Mouse (Mus musculus) embryonic facial prominence, embryonic 13.5 days (tissue): ENCODE measurements at regions not wholly inside any gene's neighbourhood (a gene's known extent, or its start where the extent isn't known, plus 50 kb on each side); places are given as distances from the start of the nearest gene placed in this dataset.

Experiments
- ATAC-seq: fragments of 200-750 bp; cut with Nextera tagmentation; 2 replicates; pipeline ENCODE4 v1.8.0; 2017; ENCODE audit warnings: low read depth; ENCODE audit not compliant: insufficient number of reproducible peaks, insufficient read depth, low FRiP score, low TSS enrichment
- H3K27ac ChIP-seq: fragments of 300-500 bp; sonication (generic); 2 replicates; pipeline ENCODE4 v1.5.1; 2015; ENCODE audit warnings: moderate library complexity, mild to moderate bottlenecking, inconsistent platforms
- H3K27me3 ChIP-seq: fragments of 300-500 bp; sonication (generic); 2 replicates; pipeline ENCODE4 v1.6.1; 2015; ENCODE audit warnings: mild to moderate bottlenecking, inconsistent platforms
- H3K36me3 ChIP-seq: fragments of 300-500 bp; sonication (generic); 2 replicates; pipeline ENCODE4 v1.6.1; 2015; ENCODE audit warnings: mild to moderate bottlenecking, inconsistent platforms
- H3K4me1 ChIP-seq: fragments of 300-500 bp; sonication (generic); 2 replicates; pipeline ENCODE4 v1.6.1; 2015; ENCODE audit warnings: inconsistent platforms
- H3K4me2 ChIP-seq: fragments of 300-500 bp; sonication (generic); 2 replicates; pipeline ENCODE4 v1.6.1; 2015; ENCODE audit warnings: moderate library complexity, mild to moderate bottlenecking, inconsistent platforms
- H3K4me3 ChIP-seq: fragments of 300-500 bp; sonication (generic); 2 replicates; pipeline ENCODE4 v1.5.1; 2015; ENCODE audit warnings: mild to moderate bottlenecking, inconsistent platforms
- H3K9ac ChIP-seq: fragments of 300-500 bp; sonication (generic); 2 replicates; pipeline ENCODE4 v1.6.1; 2015; ENCODE audit warnings: mild to moderate bottlenecking, inconsistent platforms
- H3K9me3 ChIP-seq: fragments of 300-500 bp; sonication (generic); 2 replicates; pipeline ENCODE4 v1.6.1; 2016; ENCODE audit warnings: inconsistent platforms
- WGBS: fragments of 180-500 bp; shearing (Covaris S2); methylation state at CpG from one replicate; pipeline ENCODE4 v1.1.7; 2015; ENCODE audit warnings: mixed read lengths; 5-methylcytosine and 5-hydroxymethylcytosine counted together

GRCm38 (mm10) chr13:44121241-44121671, 336.7 kb downstream of the Cd83 start:
- Histone ChIP-seq H3K4me3 (no peak overlapping the region), H3K27ac (0 out of 2 replicates have a peak overlapping the region, but pooled peaks have one; percentile 5), H3K4me1 (peaks cover 10% of the 10 kb centered on the region), H3K9me3 (no peaks in the 10 kb centered on the region), H3K27me3 (no peaks in the 10 kb centered on the region), H3K36me3 (no peaks in the 10 kb centered on the region), H3K4me2 (peak overlapping the region; percentile 19; the same call in 1 of the 2 replicates), H3K9ac (no peak overlapping the region)
- ATAC-seq, result no peak
- 10% methylated on average over 7 of the region's 8 CpGs for WGBS

DNA sequence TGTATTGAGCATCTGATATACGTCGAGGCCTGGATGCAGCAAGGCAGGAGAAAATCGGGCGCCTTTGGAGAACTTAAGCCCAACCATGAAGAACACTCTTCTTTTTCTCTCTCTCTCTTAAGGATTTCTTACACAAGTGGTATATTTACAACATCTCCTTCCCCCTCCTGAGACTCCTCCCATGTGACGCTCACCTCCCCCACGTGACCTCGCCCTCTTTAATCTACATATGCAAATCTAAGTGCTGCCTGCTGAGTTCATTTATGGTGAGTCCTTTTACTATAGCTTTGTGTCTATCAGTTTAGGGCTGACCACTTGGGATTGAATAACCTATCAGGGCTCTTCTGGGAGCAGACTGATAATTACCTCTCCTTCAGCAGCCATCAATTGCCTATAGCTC, 337.4 kb downstream of the Cd83 start:
- Histone ChIP-seq H3K9me3 (no peaks in the 10 kb centered on the region), H3K4me3 (no peak overlapping the region), H3K9ac (no peak overlapping the region), H3K36me3 (no peaks in the 10 kb centered on the region), H3K4me2 (no peak overlapping the region), H3K4me1 (peaks cover 12% of the 10 kb centered on the region), H3K27ac (no peak overlapping the region), H3K27me3 (no peaks in the 10 kb centered on the region)
- no peak for ATAC-seq
- 54% methylated on average over 7 of the region's 7 CpGs for WGBS

GRCm38 (mm10) chr13:44126198-44126597, 341.6 kb downstream of the Cd83 start:
- no peak overlapping the region for H3K9ac ChIP-seq
- no peak overlapping the region for H3K4me3 ChIP-seq
- peaks cover 7% of the 10 kb centered on the region for H3K4me1 ChIP-seq
- WGBS, result 33% methylated on average over 10 of the region's 10 CpGs
- no peaks in the 10 kb centered on the region for H3K9me3 ChIP-seq
- ATAC-seq, result no peak
- H3K27ac ChIP-seq, result no peak overlapping the region
- H3K36me3 ChIP-seq, result no peaks in the 10 kb centered on the region
- no peak overlapping the region for H3K4me2 ChIP-seq
- H3K27me3 ChIP-seq, result no peaks in the 10 kb centered on the region

DNA sequence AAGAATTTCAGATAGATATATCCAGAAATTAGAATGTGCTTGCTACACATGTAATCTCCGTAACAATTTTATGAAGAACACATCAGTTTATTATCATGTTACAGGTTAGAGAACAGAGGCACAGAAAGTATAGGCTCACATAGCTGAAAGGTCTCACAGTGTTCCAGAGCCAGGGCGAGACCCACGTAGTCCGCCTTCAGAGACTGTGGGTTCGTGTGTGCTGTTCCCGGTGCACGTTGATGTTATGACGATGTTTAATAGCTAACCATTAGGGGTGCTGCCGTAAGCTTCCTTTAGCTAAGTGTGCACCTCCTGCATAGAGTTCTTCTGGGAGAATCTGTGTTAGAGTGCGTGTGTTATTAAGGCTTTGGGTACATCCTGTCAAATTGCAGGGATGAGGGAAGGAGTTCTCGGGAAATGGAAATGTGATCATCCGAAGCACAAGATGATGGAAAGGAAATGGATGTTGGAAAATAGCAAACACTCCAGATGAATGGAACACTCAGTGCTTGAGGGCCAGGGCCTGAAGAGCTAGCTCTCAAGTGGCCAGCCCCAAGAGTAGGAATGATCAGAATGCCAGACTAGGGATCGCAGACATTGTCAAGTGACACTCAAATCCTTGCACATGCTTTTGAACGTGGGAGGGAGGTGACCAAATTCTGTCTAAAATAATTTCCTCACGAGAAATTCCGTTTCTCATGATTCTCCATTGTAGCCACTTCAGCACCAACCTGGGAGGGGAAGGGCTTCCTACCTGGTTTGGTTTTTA, 344.1 kb downstream of the Cd83 start:
- Histone ChIP-seq H3K4me1 (peaks cover 9% of the 10 kb centered on the region), H3K27ac (no peak overlapping the region), H3K27me3 (no peaks in the 10 kb centered on the region), H3K4me3 (no peak overlapping the region), H3K9ac (no peak overlapping the region), H3K4me2 (no peak overlapping the region), H3K36me3 (no peaks in the 10 kb centered on the region), H3K9me3 (no peaks in the 10 kb centered on the region)
- WGBS, result 84% methylated on average over 16 of the region's 16 CpGs
- no peak for ATAC-seq

DNA sequence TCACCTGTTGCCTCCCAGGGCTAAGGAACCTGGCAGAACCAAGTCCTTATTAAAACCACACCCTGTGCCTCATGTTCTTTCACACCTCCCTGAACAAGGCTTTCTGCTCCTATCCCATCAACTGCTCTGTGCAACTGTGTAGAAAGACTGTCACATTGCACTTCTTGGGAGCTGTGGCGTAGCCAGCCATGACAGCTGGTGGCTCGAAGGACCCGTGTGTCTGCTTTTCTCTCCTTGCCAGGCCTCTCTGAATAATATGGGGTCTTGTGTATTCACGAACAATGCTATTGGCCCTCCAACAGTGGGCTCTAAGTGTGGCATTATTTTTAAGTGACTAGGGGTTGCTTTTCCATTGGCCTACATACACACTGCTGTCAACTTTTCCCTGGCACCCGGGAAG, 347.3 kb downstream of the Cd83 start:
- Histone ChIP-seq H3K27me3 (no peaks in the 10 kb centered on the region), H3K4me1 (peaks cover 4% of the 10 kb centered on the region), H3K9me3 (no peaks in the 10 kb centered on the region), H3K4me3 (no peak overlapping the region), H3K4me2 (no peak overlapping the region), H3K9ac (no peak overlapping the region), H3K36me3 (no peaks in the 10 kb centered on the region), H3K27ac (no peak overlapping the region)
- 86% methylated on average over 5 of the region's 5 CpGs for WGBS
- ATAC-seq, result no peak

DNA sequence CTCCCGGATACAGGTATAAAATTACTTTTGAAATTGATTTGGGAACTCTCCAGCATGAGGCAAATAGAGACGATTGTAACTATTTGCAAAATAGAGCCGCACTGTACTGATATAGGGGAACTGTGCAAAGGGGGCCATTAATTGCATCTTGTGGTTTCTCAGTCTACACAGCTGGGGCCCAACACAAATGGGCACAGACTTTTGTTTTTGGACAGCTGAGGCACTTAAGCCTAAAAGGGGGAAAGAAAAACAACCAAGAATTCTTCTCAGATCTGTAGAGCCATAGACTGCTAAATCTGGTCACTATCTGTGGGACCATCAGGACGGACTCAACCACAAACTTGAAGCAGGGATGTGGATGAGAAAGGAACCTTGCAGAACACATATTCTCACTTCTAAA, 347.9 kb downstream of the Cd83 start:
- H3K4me3 ChIP-seq, result no peak overlapping the region
- no peak overlapping the region for H3K27ac ChIP-seq
- no peaks in the 10 kb centered on the region for H3K36me3 ChIP-seq
- WGBS, result 76% methylated on average over 4 of the region's 4 CpGs
- H3K9me3 ChIP-seq, result no peaks in the 10 kb centered on the region
- H3K27me3 ChIP-seq, result no peaks in the 10 kb centered on the region
- H3K4me1 ChIP-seq, result peaks cover 4% of the 10 kb centered on the region
- no peak overlapping the region for H3K4me2 ChIP-seq
- no peak for ATAC-seq
- no peak overlapping the region for H3K9ac ChIP-seq

GRCm38 (mm10) chr13:44133436-44133835, 348.9 kb downstream of the Cd83 start:
- no peak overlapping the region for H3K27ac ChIP-seq
- no peak overlapping the region for H3K4me2 ChIP-seq
- H3K9ac ChIP-seq, result no peak overlapping the region
- H3K27me3 ChIP-seq, result no peaks in the 10 kb centered on the region
- ATAC-seq, result no peak
- no peaks in the 10 kb centered on the region for H3K9me3 ChIP-seq
- peaks cover 4% of the 10 kb centered on the region for H3K4me1 ChIP-seq
- no peak overlapping the region for H3K4me3 ChIP-seq
- H3K36me3 ChIP-seq, result no peaks in the 10 kb centered on the region
- 49% methylated on average over 9 of the region's 9 CpGs for WGBS

- H3K4me2 ChIP-seq, result no peak overlapping the region
- no peak for ATAC-seq
- H3K36me3 ChIP-seq, result no peaks in the 10 kb centered on the region
- no peak overlapping the region for H3K4me3 ChIP-seq
- WGBS, result 46% methylated on average over 5 of the region's 5 CpGs
- H3K27me3 ChIP-seq, result no peaks in the 10 kb centered on the region
- H3K27ac ChIP-seq, result no peak overlapping the region
- H3K9ac ChIP-seq, result no peak overlapping the region
- H3K4me1 ChIP-seq, result no peaks in the 10 kb centered on the region
- peaks cover 6% of the 10 kb centered on the region; the same call in 1 of the 2 replicates for H3K9me3 ChIP-seq
Measured at GRCm38 (mm10) chr13:44141181-44141580, 356.6 kb downstream of the Cd83 start.

- Histone ChIP-seq H3K27ac (no peak overlapping the region), H3K9me3 (peaks cover 6% of the 10 kb centered on the region; the same call in 1 of the 2 replicates), H3K4me3 (no peak overlapping the region), H3K9ac (no peak overlapping the region), H3K36me3 (no peaks in the 10 kb centered on the region), H3K27me3 (no peaks in the 10 kb centered on the region), H3K4me1 (no peaks in the 10 kb centered on the region), H3K4me2 (no peak overlapping the region)
- WGBS, result 91% methylated on average over 4 of the region's 4 CpGs
- no peak for ATAC-seq
Measured at GRCm38 (mm10) chr13:44145441-44145840, 360.9 kb downstream of the Cd83 start.

DNA sequence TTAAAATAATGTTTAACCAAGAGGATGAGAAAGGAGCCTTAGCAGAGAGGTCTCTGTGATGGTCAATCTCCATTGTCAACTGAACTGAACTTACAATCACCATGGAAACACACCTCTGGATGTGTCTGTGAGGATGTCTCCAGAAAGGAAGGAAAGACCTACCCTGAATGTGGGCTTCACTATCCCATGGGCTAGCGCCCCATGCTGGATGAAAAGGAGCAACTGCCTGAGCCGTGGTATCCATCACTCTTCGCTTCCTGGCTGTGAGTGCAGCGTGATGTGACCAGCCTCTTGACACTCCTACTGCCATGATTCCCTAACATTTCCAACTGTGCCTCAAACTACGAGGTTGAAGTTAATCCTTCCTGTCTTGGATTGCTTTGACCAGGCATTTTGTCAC, 363.3 kb downstream of the Cd83 start:
- Histone ChIP-seq H3K4me2 (no peak overlapping the region), H3K27me3 (no peaks in the 10 kb centered on the region), H3K4me1 (peaks cover 2% of the 10 kb centered on the region; the same call in 1 of the 2 replicates), H3K9ac (no peak overlapping the region), H3K27ac (no peak overlapping the region), H3K4me3 (no peak overlapping the region), H3K9me3 (peaks cover 6% of the 10 kb centered on the region; the same call in 1 of the 2 replicates), H3K36me3 (no peaks in the 10 kb centered on the region)
- WGBS, result 81% methylated on average over 5 of the region's 5 CpGs
- ATAC-seq, result no peak

GRCm38 (mm10) chr13:44149499-44149898, 364.9 kb downstream of the Cd83 start:
- no peak for ATAC-seq
- H3K27ac ChIP-seq, result no peak overlapping the region
- H3K4me2 ChIP-seq, result no peak overlapping the region
- no peaks in the 10 kb centered on the region for H3K36me3 ChIP-seq
- H3K4me3 ChIP-seq, result no peak overlapping the region
- peaks cover 8% of the 10 kb centered on the region; the same call in 1 of the 2 replicates for H3K9me3 ChIP-seq
- peaks cover 10% of the 10 kb centered on the region for H3K4me1 ChIP-seq
- no peak overlapping the region for H3K9ac ChIP-seq
- WGBS, result 67% methylated on average over 3 of the region's 3 CpGs
- no peaks in the 10 kb centered on the region for H3K27me3 ChIP-seq

- no peak for ATAC-seq
- H3K4me1 ChIP-seq, result peaks cover 10% of the 10 kb centered on the region
- H3K4me2 ChIP-seq, result no peak overlapping the region
- WGBS, result 74% methylated on average over 6 of the region's 6 CpGs
- no peaks in the 10 kb centered on the region for H3K36me3 ChIP-seq
- H3K27me3 ChIP-seq, result no peaks in the 10 kb centered on the region
- no peak overlapping the region for H3K27ac ChIP-seq
- peaks cover 4% of the 10 kb centered on the region; the same call in 1 of the 2 replicates for H3K9me3 ChIP-seq
- no peak overlapping the region for H3K9ac ChIP-seq
- no peak overlapping the region for H3K4me3 ChIP-seq
Measured at GRCm38 (mm10) chr13:44151526-44151925, 367.0 kb downstream of the Cd83 start.
